Mouse (Mus musculus) intestine, embryonic 15.5 days (tissue): ENCODE measurements around the gene Slc2a4. TPM values are rescaled to one million over a fixed set of nuclear protein-coding genes. Genes with fewer than 3 reads are reported as not detected.
A peak's percentile ranks its signal among the peaks of the same experiment; 100 is the strongest.

Experiments
- ATAC-seq: fragments of 200-750 bp; cut with Nextera tagmentation; 2 replicates; pipeline ENCODE4 v1.8.0; 2017; ENCODE audit warnings: moderate TSS enrichment, moderate library complexity
- H3K27ac ChIP-seq: fragments of 300-500 bp; sonication (generic); 2 replicates; pipeline ENCODE4 v1.5.1; 2015; ENCODE audit warnings: mild to moderate bottlenecking, inconsistent platforms
- H3K27me3 ChIP-seq: fragments of 300-500 bp; sonication (generic); replicated peaks from 2 replicates; pipeline ENCODE4 v1.6.1; 2015; ENCODE audit warnings: inconsistent platforms
- H3K36me3 ChIP-seq: fragments of 300-500 bp; sonication (generic); 2 replicates; pipeline ENCODE4 v1.6.1; 2015; ENCODE audit warnings: inconsistent platforms
- H3K4me1 ChIP-seq: fragments of 300-500 bp; sonication (generic); replicated peaks from 2 replicates; pipeline ENCODE4 v1.6.1; 2015; ENCODE audit warnings: inconsistent platforms
- H3K4me2 ChIP-seq: fragments of 300-500 bp; sonication (generic); replicated peaks from 2 replicates; pipeline ENCODE4 v1.6.1; 2015; ENCODE audit warnings: mild to moderate bottlenecking, inconsistent platforms
- H3K4me3 ChIP-seq: fragments of 300-500 bp; sonication (generic); replicated peaks from 2 replicates; pipeline ENCODE4 v1.5.1; 2015; ENCODE audit warnings: inconsistent platforms
- H3K9ac ChIP-seq: fragments of 300-500 bp; sonication (generic); 2 replicates; pipeline ENCODE4 v1.6.1; 2015; ENCODE audit warnings: inconsistent platforms
- H3K9me3 ChIP-seq: fragments of 300-500 bp; sonication (generic); 2 replicates; pipeline ENCODE4 v1.6.1; 2016; ENCODE audit warnings: inconsistent platforms
- WGBS: fragments of 180-500 bp; shearing (Covaris S2); methylation state at CpG from one replicate; pipeline ENCODE4 v1.1.7; 2015; 5-methylcytosine and 5-hydroxymethylcytosine counted together
- polyA plus RNA-seq: library from polyadenylated mRNA; unstranded; fragments of >200 nt; fragmentation: Nextera tagmentation; extraction: Ambion mirVana; gene quantifications from 2 replicates; pipeline ENCODE4 v1.2.1, GENCODE M21; 2015

Slc2a4 gene
- polyA plus RNA-seq, 1 experiment from 2014 or later: 20.4 TPM

- H3K36me3 ChIP-seq: peaks cover 32% of the 10 kb centered on the region
- WGBS: 87% methylated on average over 4 of the region's 4 CpGs
These were observed 35.4 kb upstream of the Slc2a4 start for GRCm38 (mm10) chr11:69983377-69983776.

GRCm38 (mm10) chr11:69982877-69983276 is 34.9 kb upstream of the Slc2a4 start:
- H3K27ac ChIP-seq: peak overlapping the region; percentile 100; the same call in 1 of the 2 replicates

More at GRCm38 (mm10) chr11:69983377-69983776, 35.4 kb upstream of the Slc2a4 start:
- no peak for ATAC-seq
- Histone ChIP-seq H3K4me3 (peak overlapping the region; percentile 99; the same call in 1 of the 2 replicates), H3K9me3 (no peaks in the 10 kb centered on the region), H3K4me1 (peaks cover 16% of the 10 kb centered on the region), H3K4me2 (peak overlapping the region; percentile 69), H3K27me3 (no peaks in the 10 kb centered on the region), H3K27ac (no peak overlapping the region), H3K9ac (peak overlapping the region; percentile 99; the same call in 1 of the 2 replicates)

GRCm38 (mm10) chr11:69982225-69982624 is 34.2 kb upstream of the Slc2a4 start, which contains the start of gene Elp5:
TSS of gene Elp5 (minus strand) at chr11:69982517.
- Histone ChIP-seq H3K4me1 (peaks cover 16% of the 10 kb centered on the region), H3K9me3 (no peaks in the 10 kb centered on the region), H3K4me3 (peak within 1 kb of the TSS; percentile 99), H3K36me3 (peaks cover 26% of the 10 kb centered on the region), H3K27me3 (no peaks in the 10 kb centered on the region), H3K9ac (peak within 1 kb of the TSS; percentile 99), H3K4me2 (peak within 1 kb of the TSS; percentile 69), H3K27ac (peak within 1 kb of the TSS; percentile 100)
- 47% methylated on average over 8 of the region's 8 CpGs for WGBS
- no peak for ATAC-seq

More at GRCm38 (mm10) chr11:69982877-69983276, 34.9 kb upstream of the Slc2a4 start:
- ATAC-seq: no peak
- Histone ChIP-seq H3K9me3 (no peaks in the 10 kb centered on the region), H3K4me3 (peak overlapping the region; percentile 99), H3K27me3 (no peaks in the 10 kb centered on the region), H3K4me1 (peaks cover 16% of the 10 kb centered on the region), H3K36me3 (peaks cover 27% of the 10 kb centered on the region), H3K9ac (peak overlapping the region; percentile 99; the same call in 1 of the 2 replicates), H3K4me2 (peak overlapping the region; percentile 69)
- 24% methylated on average over 5 of the region's 5 CpGs for WGBS

- WGBS: 0% methylated on average over 42 of the region's 43 CpGs
- H3K27me3 ChIP-seq: no peaks in the 10 kb centered on the region
- peak within 1 kb of the TSS; percentile 99 for H3K9ac ChIP-seq
- peak within 1 kb of the TSS; percentile 100 for H3K27ac ChIP-seq
- H3K4me1 ChIP-seq: peaks cover 16% of the 10 kb centered on the region
- peak within 1 kb of the TSS; percentile 99 for H3K4me3 ChIP-seq
- H3K4me2 ChIP-seq: peak within 1 kb of the TSS; percentile 69
- H3K9me3 ChIP-seq: no peaks in the 10 kb centered on the region
- ATAC-seq: no peak
- H3K36me3 ChIP-seq: peaks cover 23% of the 10 kb centered on the region
These were observed 33.3 kb upstream of the Slc2a4 start, which contains the start of gene Ctdnep1 for GRCm38 (mm10) chr11:69981141-69981762. TSS of gene Ctdnep1 (plus strand) at chr11:69981156.

GRCm38 (mm10) chr11:69980196-69981140 is 32.5 kb upstream of the Slc2a4 start:
- Histone ChIP-seq H3K27me3 (no peaks in the 10 kb centered on the region), H3K4me2 (peak overlapping the region; percentile 69), H3K4me3 (peak overlapping the region; percentile 99), H3K9me3 (no peaks in the 10 kb centered on the region), H3K36me3 (peaks cover 24% of the 10 kb centered on the region), H3K4me1 (peaks cover 16% of the 10 kb centered on the region), H3K27ac (peak overlapping the region; percentile 100), H3K9ac (peak overlapping the region; percentile 99)
- peak; percentile 97 for ATAC-seq
- under 1% methylated on average over 44 of the region's 60 CpGs for WGBS

GRCm38 (mm10) chr11:69979827-69980195 is 31.8 kb upstream of the Slc2a4 start:
- Histone ChIP-seq H3K36me3 (peaks cover 24% of the 10 kb centered on the region), H3K9ac (peak overlapping the region; percentile 72), H3K27me3 (no peaks in the 10 kb centered on the region), H3K9me3 (no peaks in the 10 kb centered on the region), H3K4me3 (peak overlapping the region; percentile 99), H3K4me2 (peak overlapping the region; percentile 69), H3K4me1 (peaks cover 16% of the 10 kb centered on the region), H3K27ac (peak overlapping the region; percentile 100)
- 3% methylated on average over 16 of the region's 16 CpGs for WGBS
- no peak for ATAC-seq

- Histone ChIP-seq H3K9ac (no peak overlapping the region), H3K27ac (no peak overlapping the region), H3K36me3 (peaks cover 34% of the 10 kb centered on the region), H3K9me3 (no peaks in the 10 kb centered on the region), H3K4me3 (no peak overlapping the region), H3K27me3 (no peaks in the 10 kb centered on the region), H3K4me1 (no peaks in the 10 kb centered on the region), H3K4me2 (no peak overlapping the region)
- ATAC-seq: no peak
- 82% methylated on average over 4 of the region's 4 CpGs for WGBS
These were observed 28.3 kb upstream of the Slc2a4 start for GRCm38 (mm10) chr11:69976271-69976670.

- Histone ChIP-seq H3K27me3 (no peaks in the 10 kb centered on the region), H3K9ac (no peak overlapping the region), H3K4me2 (no peak overlapping the region), H3K4me3 (no peak overlapping the region), H3K27ac (no peak overlapping the region), H3K4me1 (no peaks in the 10 kb centered on the region), H3K9me3 (no peaks in the 10 kb centered on the region), H3K36me3 (peaks cover 39% of the 10 kb centered on the region)
- ATAC-seq: no peak
- 90% methylated on average over 2 of the region's 2 CpGs for WGBS
These were observed 26.9 kb upstream of the Slc2a4 start for GRCm38 (mm10) chr11:69974907-69975306.

GRCm38 (mm10) chr11:69970775-69971174 is 22.8 kb upstream of the Slc2a4 start:
- H3K4me3 ChIP-seq: no peak overlapping the region
- 62% methylated on average over 3 of the region's 3 CpGs for WGBS
- H3K9me3 ChIP-seq: no peaks in the 10 kb centered on the region
- ATAC-seq: no peak
- no peak overlapping the region for H3K4me2 ChIP-seq
- H3K9ac ChIP-seq: no peak overlapping the region
- no peaks in the 10 kb centered on the region; the same call in 1 of the 2 replicates for H3K4me1 ChIP-seq
- H3K27ac ChIP-seq: peak overlapping the region; percentile 81
- H3K36me3 ChIP-seq: peaks cover 28% of the 10 kb centered on the region
- peaks cover 10% of the 10 kb centered on the region for H3K27me3 ChIP-seq

GRCm38 (mm10) chr11:69970222-69970621 is 22.2 kb upstream of the Slc2a4 start:
- Histone ChIP-seq H3K36me3 (peaks cover 26% of the 10 kb centered on the region), H3K27ac (peak overlapping the region; percentile 81)
- WGBS: 64% methylated on average over 6 of the region's 6 CpGs

GRCm38 (mm10) chr11:69968793-69969192 is 20.8 kb upstream of the Slc2a4 start:
- no peaks in the 10 kb centered on the region for H3K9me3 ChIP-seq
- peak overlapping the region; percentile 62 for H3K4me2 ChIP-seq
- ATAC-seq: peak; percentile 52
- H3K4me1 ChIP-seq: no peaks in the 10 kb centered on the region; the same call in 1 of the 2 replicates
- H3K9ac ChIP-seq: no peak overlapping the region; the same call in 1 of the 2 replicates
- H3K4me3 ChIP-seq: no peak overlapping the region
- peaks cover 26% of the 10 kb centered on the region for H3K27me3 ChIP-seq
- 55% methylated on average over 4 of the region's 4 CpGs for WGBS
- peaks cover 16% of the 10 kb centered on the region for H3K36me3 ChIP-seq
- peak overlapping the region; percentile 81 for H3K27ac ChIP-seq

More at GRCm38 (mm10) chr11:69970222-69970621, 22.2 kb upstream of the Slc2a4 start:
- no peak for ATAC-seq
- H3K9me3 ChIP-seq: no peaks in the 10 kb centered on the region
- H3K27me3 ChIP-seq: peaks cover 14% of the 10 kb centered on the region
- no peaks in the 10 kb centered on the region; the same call in 1 of the 2 replicates for H3K4me1 ChIP-seq
- H3K4me2 ChIP-seq: no peak overlapping the region
- no peak overlapping the region for H3K9ac ChIP-seq
- H3K4me3 ChIP-seq: no peak overlapping the region
